Mouse (Mus musculus) limb, embryonic 13.5 days (tissue): ENCODE measurements around the gene Gid4. TPM values are rescaled to one million over a fixed set of nuclear protein-coding genes. Genes with fewer than 3 reads are reported as not detected.

ENCODE experiments used
- ATAC-seq: fragments of 200-750 bp; cut with Nextera tagmentation; 2 replicates; pipeline ENCODE4 v1.8.0; 2017; ENCODE audit warnings: low read depth, moderate number of reproducible peaks, moderate TSS enrichment; ENCODE audit not compliant: low FRiP score
- H3K27ac ChIP-seq: fragments of 300-500 bp; sonication (generic); 2 replicates; pipeline ENCODE4 v1.5.1; 2015; ENCODE audit warnings: inconsistent platforms, mild to moderate bottlenecking, moderate library complexity
- H3K27me3 ChIP-seq: fragments of 300-500 bp; sonication (generic); 2 replicates; pipeline ENCODE4 v1.6.1; 2015; ENCODE audit warnings: mild to moderate bottlenecking, inconsistent platforms
- H3K36me3 ChIP-seq: fragments of 300-500 bp; sonication (generic); 2 replicates; pipeline ENCODE4 v1.6.1; 2015; ENCODE audit warnings: inconsistent platforms, mild to moderate bottlenecking, moderate library complexity
- H3K4me1 ChIP-seq: fragments of 300-500 bp; sonication (generic); 2 replicates; pipeline ENCODE4 v1.6.1; 2015; ENCODE audit warnings: inconsistent platforms
- H3K4me2 ChIP-seq: fragments of 300-500 bp; sonication (generic); replicated peaks from 2 replicates; pipeline ENCODE4 v1.6.1; 2015; ENCODE audit warnings: inconsistent platforms, mild to moderate bottlenecking, moderate library complexity
- H3K4me3 ChIP-seq: fragments of 300-500 bp; sonication (generic); 2 replicates; pipeline ENCODE4 v1.5.1; 2015; ENCODE audit warnings: moderate library complexity, mild to moderate bottlenecking, inconsistent platforms
- H3K9ac ChIP-seq: fragments of 300-500 bp; sonication (generic); 2 replicates; pipeline ENCODE4 v1.6.1; 2015; ENCODE audit warnings: mild to moderate bottlenecking, inconsistent platforms
- H3K9me3 ChIP-seq: fragments of 300-500 bp; sonication (generic); 2 replicates; pipeline ENCODE4 v1.6.1; 2016; ENCODE audit warnings: inconsistent platforms
- WGBS: fragments of 180-500 bp; shearing (Covaris S2); methylation state at CpG from one replicate; pipeline ENCODE4 v1.1.7; 2015; 5-methylcytosine and 5-hydroxymethylcytosine counted together
- polyA plus RNA-seq: library from polyadenylated mRNA; unstranded; fragments of >200 nt; fragmentation: Nextera tagmentation; extraction: Ambion mirVana; gene quantifications from 2 replicates; pipeline ENCODE4 v1.2.1, GENCODE M21; 2015

The Gid4 gene
- polyA plus RNA-seq, 1 experiment from 2014 or later, result 24.9 TPM

GRCm38 (mm10) chr11:60397172-60397571 lies 19.8 kb upstream of the Gid4 start:
- Histone ChIP-seq H3K4me1 (peaks cover 5% of the 10 kb centered on the region; the same call in 1 of the 2 replicates), H3K4me2 (no peak overlapping the region), H3K9ac (no peak overlapping the region), H3K4me3 (no peak overlapping the region), H3K36me3 (peaks cover 27% of the 10 kb centered on the region), H3K9me3 (no peaks in the 10 kb centered on the region), H3K27ac (no peak overlapping the region), H3K27me3 (no peaks in the 10 kb centered on the region)
- WGBS, result 92% methylated on average over 2 of the region's 2 CpGs
- ATAC-seq, result no peak

GRCm38 (mm10) chr11:60406606-60407005 lies 10.3 kb upstream of the Gid4 start:
- 100% methylated on average over 1 of the region's 1 CpGs for WGBS
- Histone ChIP-seq H3K4me3 (no peak overlapping the region), H3K4me2 (no peak overlapping the region), H3K4me1 (no peaks in the 10 kb centered on the region), H3K36me3 (peaks cover 82% of the 10 kb centered on the region), H3K9ac (no peak overlapping the region), H3K9me3 (no peaks in the 10 kb centered on the region), H3K27ac (no peak overlapping the region), H3K27me3 (no peaks in the 10 kb centered on the region)
- no peak for ATAC-seq

- WGBS, result 11% methylated on average over 3 of the region's 3 CpGs
- no peak for ATAC-seq
Measured at GRCm38 (mm10) chr11:60412173-60412572, 4.8 kb upstream of the Gid4 start.

GRCm38 (mm10) chr11:60412921-60413320 lies 4.0 kb upstream of the Gid4 start:
- H3K9me3 ChIP-seq, result no peaks in the 10 kb centered on the region
- 91% methylated on average over 2 of the region's 2 CpGs for WGBS
- no peak overlapping the region for H3K9ac ChIP-seq
- no peaks in the 10 kb centered on the region for H3K27me3 ChIP-seq
- H3K36me3 ChIP-seq, result peaks cover 19% of the 10 kb centered on the region
- H3K4me1 ChIP-seq, result peaks cover 16% of the 10 kb centered on the region
- H3K4me2 ChIP-seq, result no peak overlapping the region
- no peak for ATAC-seq
- no peak overlapping the region for H3K4me3 ChIP-seq
- no peak overlapping the region for H3K27ac ChIP-seq

More at GRCm38 (mm10) chr11:60412173-60412572, 4.8 kb upstream of the Gid4 start:
- Histone ChIP-seq H3K4me1 (peaks cover 16% of the 10 kb centered on the region), H3K9me3 (no peaks in the 10 kb centered on the region), H3K4me3 (no peak overlapping the region), H3K9ac (no peak overlapping the region), H3K36me3 (peaks cover 26% of the 10 kb centered on the region), H3K4me2 (no peak overlapping the region), H3K27me3 (no peaks in the 10 kb centered on the region), H3K27ac (no peak overlapping the region)

GRCm38 (mm10) chr11:60416590-60416962 lies 369 bp upstream of the Gid4 start:
- H3K9ac ChIP-seq, result peak overlapping the region; percentile 89
- ATAC-seq, result no peak; the same call in 1 of the 2 replicates
- peak overlapping the region; percentile 62 for H3K4me3 ChIP-seq
- H3K4me1 ChIP-seq, result peaks cover 28% of the 10 kb centered on the region
- no peaks in the 10 kb centered on the region for H3K9me3 ChIP-seq
- under 1% methylated on average over 21 of the region's 21 CpGs for WGBS
- H3K36me3 ChIP-seq, result no peaks in the 10 kb centered on the region
- peak overlapping the region; percentile 69; the same call in 1 of the 2 replicates for H3K27ac ChIP-seq
- H3K4me2 ChIP-seq, result peak overlapping the region; percentile 80
- no peaks in the 10 kb centered on the region for H3K27me3 ChIP-seq

GRCm38 (mm10) chr11:60417717-60418472 lies 950 bp downstream of the Gid4 start, which contains the start of gene Atpaf2:
Gene Atpaf2, minus strand, starts transcription at chr11:60418457.
- no peak; the same call in none of the 2 replicates for ATAC-seq
- Histone ChIP-seq H3K4me2 (peak within 1 kb of the TSS; percentile 95), H3K27ac (peak within 1 kb of the TSS; percentile 90), H3K27me3 (no peaks in the 10 kb centered on the region), H3K4me3 (peak within 1 kb of the TSS; percentile 62), H3K4me1 (peaks cover 28% of the 10 kb centered on the region), H3K36me3 (no peaks in the 10 kb centered on the region), H3K9ac (peak within 1 kb of the TSS; percentile 86), H3K9me3 (no peaks in the 10 kb centered on the region)
- under 1% methylated on average over 39 of the region's 39 CpGs for WGBS

- H3K9me3 ChIP-seq, result no peaks in the 10 kb centered on the region
- 8% methylated on average over 6 of the region's 6 CpGs for WGBS
- ATAC-seq, result no peak
- H3K4me3 ChIP-seq, result peak overlapping the region; percentile 62
- no peaks in the 10 kb centered on the region; the same call in 1 of the 2 replicates for H3K36me3 ChIP-seq
- H3K27ac ChIP-seq, result no peak overlapping the region
- peak overlapping the region; percentile 86 for H3K9ac ChIP-seq
- H3K4me1 ChIP-seq, result peaks cover 28% of the 10 kb centered on the region
- peak overlapping the region; percentile 95 for H3K4me2 ChIP-seq
- no peaks in the 10 kb centered on the region for H3K27me3 ChIP-seq
Measured at GRCm38 (mm10) chr11:60418473-60418803, 1.5 kb downstream of the Gid4 start.

GRCm38 (mm10) chr11:60422046-60422668 lies 5.2 kb downstream of the Gid4 start:
- Histone ChIP-seq H3K4me2 (no peak overlapping the region), H3K27me3 (no peaks in the 10 kb centered on the region), H3K27ac (no peak overlapping the region), H3K9me3 (no peaks in the 10 kb centered on the region), H3K36me3 (peaks cover 23% of the 10 kb centered on the region), H3K4me3 (no peak overlapping the region), H3K4me1 (peaks cover 12% of the 10 kb centered on the region), H3K9ac (no peak overlapping the region)
- no peak for ATAC-seq
- 60% methylated on average over 6 of the region's 6 CpGs for WGBS

GRCm38 (mm10) chr11:60423006-60423405 lies 6.1 kb downstream of the Gid4 start:
- Histone ChIP-seq H3K4me1 (peaks cover 11% of the 10 kb centered on the region), H3K9ac (no peak overlapping the region), H3K9me3 (no peaks in the 10 kb centered on the region), H3K36me3 (peaks cover 31% of the 10 kb centered on the region), H3K4me2 (no peak overlapping the region), H3K27me3 (no peaks in the 10 kb centered on the region), H3K27ac (no peak overlapping the region), H3K4me3 (no peak overlapping the region)
- 76% methylated on average over 1 of the region's 1 CpGs for WGBS
- no peak for ATAC-seq

- H3K27ac ChIP-seq, result no peak overlapping the region
- H3K36me3 ChIP-seq, result peaks cover 51% of the 10 kb centered on the region
- no peaks in the 10 kb centered on the region for H3K9me3 ChIP-seq
- WGBS, result 78% methylated on average over 1 of the region's 1 CpGs
- no peak for ATAC-seq
- H3K27me3 ChIP-seq, result no peaks in the 10 kb centered on the region
- no peak overlapping the region for H3K9ac ChIP-seq
- H3K4me3 ChIP-seq, result no peak overlapping the region
- no peaks in the 10 kb centered on the region for H3K4me1 ChIP-seq
- H3K4me2 ChIP-seq, result no peak overlapping the region
Measured at GRCm38 (mm10) chr11:60426417-60426816, 9.5 kb downstream of the Gid4 start.

GRCm38 (mm10) chr11:60427628-60428027 lies 10.7 kb downstream of the Gid4 start:
- peaks cover 63% of the 10 kb centered on the region for H3K36me3 ChIP-seq
- H3K4me3 ChIP-seq, result no peak overlapping the region
- no peak overlapping the region for H3K4me2 ChIP-seq
- no peaks in the 10 kb centered on the region for H3K4me1 ChIP-seq
- H3K9me3 ChIP-seq, result no peaks in the 10 kb centered on the region
- whole genome bisulfite sequencing, result 95% methylated on average over 3 of the region's 3 CpGs
- no peaks in the 10 kb centered on the region for H3K27me3 ChIP-seq
- H3K9ac ChIP-seq, result no peak overlapping the region
- H3K27ac ChIP-seq, result no peak overlapping the region
- no peak for ATAC-seq

GRCm38 (mm10) chr11:60433501-60433900 lies 16.6 kb downstream of the Gid4 start:
- Histone ChIP-seq H3K9me3 (peaks cover 3% of the 10 kb centered on the region; the same call in 1 of the 2 replicates), H3K27ac (no peak overlapping the region), H3K9ac (no peak overlapping the region), H3K27me3 (no peaks in the 10 kb centered on the region), H3K4me3 (no peak overlapping the region), H3K4me2 (no peak overlapping the region), H3K4me1 (no peaks in the 10 kb centered on the region), H3K36me3 (peaks cover 85% of the 10 kb centered on the region)
- no peak for ATAC-seq
